Mouse (Mus musculus) hindbrain, embryonic 11.5 days (tissue): ENCODE results near the gene Pclaf. TPM values are rescaled to one million over a fixed set of nuclear protein-coding genes. Genes with fewer than 3 reads are reported as not detected.
A peak's percentile ranks its signal among the peaks of the same experiment; 100 is the strongest.

Experiments used
- ATAC-seq: fragments of 200-750 bp; cut with Nextera tagmentation; 2 replicates; pipeline ENCODE4 v1.8.0; 2017; ENCODE audit warnings: mild to moderate bottlenecking, moderate TSS enrichment, moderate library complexity; ENCODE audit not compliant: low FRiP score
- DNase-seq: peaks from one replicate; pipeline ENCODE4 v3.0.0-alpha.2; 2015; ENCODE audit warnings: low spot score
- H3K27ac ChIP-seq: fragments of 300-500 bp; sonication (generic); 2 replicates; pipeline ENCODE4 v1.5.1; 2014; ENCODE audit warnings: mild to moderate bottlenecking, low read depth, low read length
- H3K27me3 ChIP-seq: fragments of 300-500 bp; sonication (generic); 2 replicates; pipeline ENCODE4 v1.6.1; 2014; ENCODE audit warnings: mild to moderate bottlenecking, low read length, moderate library complexity, mixed read lengths; ENCODE audit not compliant: control insufficient read depth, insufficient read depth
- H3K36me3 ChIP-seq: fragments of 300-500 bp; sonication (generic); 2 replicates; pipeline ENCODE4 v1.6.1; 2014; ENCODE audit warnings: mild to moderate bottlenecking, low read length, moderate library complexity, mixed read lengths; ENCODE audit not compliant: control insufficient read depth, insufficient read depth
- H3K4me1 ChIP-seq: fragments of 300-500 bp; sonication (generic); replicated peaks from 2 replicates; pipeline ENCODE4 v1.6.1; 2014; ENCODE audit warnings: low read length, mixed read lengths; ENCODE audit not compliant: control insufficient read depth, insufficient read depth
- H3K4me2 ChIP-seq: fragments of 300-500 bp; sonication (generic); replicated peaks from 2 replicates; pipeline ENCODE4 v1.6.1; 2014; ENCODE audit warnings: mild to moderate bottlenecking, low read depth, low read length
- H3K4me3 ChIP-seq: fragments of 300-500 bp; sonication (generic); 2 replicates; pipeline ENCODE4 v1.5.1; 2014; ENCODE audit warnings: low read depth, low read length
- H3K9ac ChIP-seq: fragments of 300-500 bp; sonication (generic); 2 replicates; pipeline ENCODE4 v1.6.1; 2014; ENCODE audit warnings: low read depth, low read length
- H3K9me3 ChIP-seq: fragments of 300-500 bp; sonication (generic); 2 replicates; pipeline ENCODE4 v1.6.1; 2016; ENCODE audit warnings: low read length; ENCODE audit not compliant: control insufficient read depth
- WGBS: fragments of 180-500 bp; shearing (Covaris S2); extraction: QIAGEN DNeasy Blood & Tissue Kit; methylation state at CpG from one replicate; pipeline ENCODE4 v1.1.7; 2014; 5-methylcytosine and 5-hydroxymethylcytosine counted together
- polyA plus RNA-seq: library from polyadenylated mRNA; unstranded; fragments of >200 nt; fragmentation: Nextera tagmentation; extraction: Ambion mirVana; gene quantifications from 2 replicates; pipeline ENCODE4 v1.2.1, GENCODE M21; 2014

Gene Pclaf
- 176 and 188 TPM in 2 replicates for polyA plus RNA-seq

GRCm38 (mm10) chr9:65890143-65890628 is at the start of gene Pclaf:
TSS of gene Pclaf (plus strand) at chr9:65890237.
- H3K36me3 ChIP-seq = no peaks in the 10 kb centered on the region
- peak within 1 kb of the TSS; percentile 79 for H3K4me2 ChIP-seq
- peak; percentile 89 for ATAC-seq
- peak within 1 kb of the TSS; percentile 53 for H3K9ac ChIP-seq
- H3K4me1 ChIP-seq = no peaks in the 10 kb centered on the region
- no peak within 1 kb of the TSS for H3K27ac ChIP-seq
- no peaks in the 10 kb centered on the region for H3K27me3 ChIP-seq
- H3K4me3 ChIP-seq = peak within 1 kb of the TSS; percentile 64
- peak; percentile 85 for DNase-seq
- WGBS = 0% methylated on average over 21 of the region's 21 CpGs
- H3K9me3 ChIP-seq = no peaks in the 10 kb centered on the region

GRCm38 (mm10) chr9:65844421-65845165 is 45.4 kb upstream of the Pclaf start:
- H3K27ac ChIP-seq = no peak overlapping the region

GRCm38 (mm10) chr9:65848154-65848553 is 41.9 kb upstream of the Pclaf start:
- Histone ChIP-seq H3K27me3 (no peaks in the 10 kb centered on the region), H3K9me3 (no peaks in the 10 kb centered on the region), H3K4me2 (no peak overlapping the region), H3K4me1 (no peaks in the 10 kb centered on the region), H3K36me3 (no peaks in the 10 kb centered on the region), H3K9ac (no peak overlapping the region), H3K27ac (no peak overlapping the region), H3K4me3 (no peak overlapping the region)
- ATAC-seq (no peak), DNase-seq (no peak)

More at GRCm38 (mm10) chr9:65844421-65845165, 45.4 kb upstream of the Pclaf start:
- Histone ChIP-seq H3K36me3 (no peaks in the 10 kb centered on the region), H3K9me3 (no peaks in the 10 kb centered on the region), H3K4me1 (no peaks in the 10 kb centered on the region), H3K27me3 (no peaks in the 10 kb centered on the region), H3K4me2 (no peak overlapping the region), H3K4me3 (no peak overlapping the region), H3K9ac (no peak overlapping the region)
- ATAC-seq (no peak), DNase-seq (no peak)
- WGBS = 65% methylated on average over 7 of the region's 7 CpGs

- no peak for ATAC-seq
- no peaks in the 10 kb centered on the region for H3K27me3 ChIP-seq
- H3K36me3 ChIP-seq = no peaks in the 10 kb centered on the region
- H3K9ac ChIP-seq = no peak overlapping the region
- peak; percentile 9 for DNase-seq
- no peak overlapping the region for H3K4me2 ChIP-seq
- no peaks in the 10 kb centered on the region for H3K4me1 ChIP-seq
- H3K4me3 ChIP-seq = no peak overlapping the region
- H3K27ac ChIP-seq = no peak overlapping the region
- H3K9me3 ChIP-seq = no peaks in the 10 kb centered on the region
- WGBS = 23% methylated on average over 1 of the region's 1 CpGs
These were observed 39.8 kb upstream of the Pclaf start for GRCm38 (mm10) chr9:65850203-65850602.

- no peak for DNase-seq
- 0 out of 2 replicates have a peak, but pooled peaks cover 2% of the 10 kb centered on the region for H3K36me3 ChIP-seq
- WGBS = 61% methylated on average over 1 of the region's 1 CpGs
These were observed 30.4 kb upstream of the Pclaf start for GRCm38 (mm10) chr9:65859656-65860055.

GRCm38 (mm10) chr9:65884564-65885315 is 5.3 kb upstream of the Pclaf start:
- Histone ChIP-seq H3K27me3 (no peaks in the 10 kb centered on the region), H3K4me1 (no peaks in the 10 kb centered on the region), H3K36me3 (no peaks in the 10 kb centered on the region), H3K27ac (peak overlapping the region; percentile 47; the same call in 1 of the 2 replicates), H3K4me3 (peak overlapping the region; percentile 65), H3K4me2 (peak overlapping the region; percentile 61), H3K9me3 (no peaks in the 10 kb centered on the region), H3K9ac (peak overlapping the region; percentile 73)
- DNase-seq (peak; percentile 89), ATAC-seq (peak; percentile 78)
- WGBS = under 1% methylated on average over 37 of the region's 37 CpGs

More at GRCm38 (mm10) chr9:65859656-65860055, 30.4 kb upstream of the Pclaf start:
- Histone ChIP-seq H3K9ac (no peak overlapping the region), H3K4me3 (no peak overlapping the region), H3K27me3 (no peaks in the 10 kb centered on the region), H3K4me2 (no peak overlapping the region), H3K4me1 (no peaks in the 10 kb centered on the region), H3K9me3 (no peaks in the 10 kb centered on the region), H3K27ac (no peak overlapping the region)
- ATAC-seq = no peak

- ATAC-seq (no peak), DNase-seq (peak; percentile 40)
- Histone ChIP-seq H3K4me3 (peak overlapping the region; percentile 64), H3K36me3 (no peaks in the 10 kb centered on the region), H3K9me3 (no peaks in the 10 kb centered on the region), H3K9ac (peak overlapping the region; percentile 53), H3K27ac (no peak overlapping the region), H3K27me3 (no peaks in the 10 kb centered on the region), H3K4me1 (no peaks in the 10 kb centered on the region), H3K4me2 (peak overlapping the region; percentile 79)
- 3% methylated on average over 5 of the region's 5 CpGs for WGBS
These were observed 1.1 kb downstream of the Pclaf start for GRCm38 (mm10) chr9:65891126-65891525.

GRCm38 (mm10) chr9:65896977-65897376 is 6.9 kb downstream of the Pclaf start:
- 94% methylated on average over 2 of the region's 2 CpGs for WGBS
- Histone ChIP-seq H3K4me1 (no peaks in the 10 kb centered on the region), H3K4me2 (no peak overlapping the region), H3K4me3 (no peak overlapping the region), H3K27ac (no peak overlapping the region), H3K27me3 (no peaks in the 10 kb centered on the region), H3K36me3 (peaks cover 5% of the 10 kb centered on the region; the same call in 1 of the 2 replicates), H3K9me3 (no peaks in the 10 kb centered on the region), H3K9ac (no peak overlapping the region)
- no peak for ATAC-seq
- no peak for DNase-seq
